Mouse (Mus musculus) heart, adult 11 months (tissue): ENCODE measurements at regions not wholly inside any gene's neighbourhood (a gene's known extent, or its start where the extent isn't known, plus 50 kb on each side); places are given as distances from the start of the nearest gene placed in this dataset.

Experiments used
- DNase-seq: peaks from one replicate; pipeline ENCODE4 v3.0.0; 2022

- peak; percentile 93 for DNase-seq
Measured at GRCm38 (mm10) chr1:61277170-61277710, 299.5 kb downstream of the Icos start.

DNA sequence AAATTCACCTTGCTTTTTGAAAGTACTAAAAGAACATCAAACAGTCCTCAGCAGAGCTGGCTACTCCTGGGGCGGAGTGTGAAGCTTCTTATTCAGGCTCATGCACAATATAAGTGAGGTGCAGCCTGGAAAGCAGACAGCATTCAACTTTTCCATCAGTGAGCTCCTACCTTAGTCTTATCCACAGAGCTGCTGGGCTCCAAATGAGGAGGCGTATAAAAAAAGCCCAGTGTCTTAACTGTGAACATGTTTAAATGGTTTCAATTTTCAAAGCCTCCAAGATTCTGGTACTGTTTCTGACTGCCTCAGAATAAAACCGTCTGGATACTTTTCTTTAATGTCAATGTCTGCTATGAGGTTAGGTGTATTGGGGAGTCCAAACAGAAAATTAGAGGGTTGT, 310.5 kb downstream of the Icos start:
- DNase-seq, result peak; percentile 39

GRCm38 (mm10) chr1:61288946-61289345, 311.2 kb downstream of the Icos start:
- DNase-seq, result peak; percentile 74

DNA sequence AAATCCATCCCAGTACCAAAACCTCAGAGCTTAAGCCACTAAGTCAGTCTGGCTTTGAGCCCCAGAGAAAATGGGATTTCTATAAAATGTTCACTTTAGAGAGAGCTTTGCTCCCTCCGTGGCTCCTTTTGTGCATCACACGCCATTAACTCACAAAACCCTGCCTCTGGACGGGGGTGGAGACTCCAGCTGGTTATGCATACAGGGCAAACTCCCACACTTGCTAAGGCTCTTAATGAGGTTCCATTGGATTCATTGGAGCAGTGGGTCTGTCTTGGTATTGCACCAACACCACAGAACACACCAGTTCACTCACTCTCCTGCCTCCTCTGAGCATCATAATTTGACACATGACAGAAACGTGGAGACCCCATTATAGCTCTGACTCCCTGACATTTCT, 311.8 kb downstream of the Icos start:
- DNase-seq, result peak; percentile 37

GRCm38 (mm10) chr1:61293106-61293505, 315.4 kb downstream of the Icos start:
- DNase-seq, result peak; percentile 64

DNA sequence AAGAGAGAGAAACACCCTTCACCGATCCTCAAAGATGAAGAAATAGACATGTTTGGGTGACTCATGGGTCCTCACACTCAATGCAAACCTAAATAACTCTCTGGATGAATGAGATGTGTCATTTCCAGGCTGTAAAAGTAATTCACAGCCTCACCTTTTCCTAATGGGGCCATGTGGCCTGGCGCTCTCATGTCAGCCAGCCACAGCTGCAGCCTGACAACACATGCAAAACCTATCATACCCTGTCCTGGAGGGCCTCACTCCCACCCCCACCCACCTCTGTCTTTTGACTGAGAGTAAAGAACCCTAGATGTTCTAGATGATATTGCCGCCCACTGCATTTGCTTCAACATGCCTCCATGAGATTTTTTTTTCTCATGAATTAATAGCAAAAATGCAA, 317.5 kb downstream of the Icos start:
- peak; percentile 97 for DNase-seq

DNA sequence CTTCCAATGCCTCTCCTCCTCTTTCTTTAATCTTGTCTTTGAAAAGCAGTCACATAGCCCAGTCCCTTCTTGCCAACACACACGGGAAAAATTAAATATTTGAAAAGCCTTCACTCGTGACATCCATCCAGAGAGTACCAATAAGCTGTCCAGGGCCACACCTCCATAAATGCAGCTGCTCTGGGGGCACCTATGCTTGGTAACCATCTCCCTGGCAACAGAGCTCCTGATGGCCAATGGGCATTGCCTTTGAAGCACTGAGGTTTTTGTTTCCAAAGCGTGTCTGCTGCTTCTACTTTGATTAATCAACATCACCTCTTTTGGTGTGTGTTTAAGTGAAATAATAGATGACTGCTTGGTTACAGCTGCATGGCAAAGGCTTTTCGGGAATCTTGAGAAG, 319.1 kb downstream of the Icos start:
- peak; percentile 78 for DNase-seq

- peak; percentile 41 for DNase-seq
Measured at GRCm38 (mm10) chr1:61297361-61297760, 319.6 kb downstream of the Icos start.

DNA sequence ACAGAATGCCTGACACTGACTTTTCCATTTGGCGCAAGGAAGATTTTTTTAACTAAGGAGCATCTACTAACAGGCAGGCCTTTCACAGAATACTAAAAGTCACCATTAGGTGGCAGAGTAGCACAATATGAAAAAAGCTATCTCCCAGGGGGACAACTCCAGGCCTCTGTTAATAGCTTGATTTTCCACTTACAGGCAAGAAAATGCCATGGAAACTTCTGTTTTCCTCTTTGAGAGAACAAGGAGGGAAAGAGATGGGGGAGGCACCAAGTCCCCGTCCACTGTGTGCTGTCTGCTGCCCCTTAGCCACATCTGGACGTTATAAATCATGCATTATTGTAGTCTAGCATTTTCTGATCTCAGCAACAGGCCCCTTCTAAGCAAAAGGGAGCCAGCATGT, 320.3 kb downstream of the Icos start:
- peak; percentile 90 for DNase-seq

DNA sequence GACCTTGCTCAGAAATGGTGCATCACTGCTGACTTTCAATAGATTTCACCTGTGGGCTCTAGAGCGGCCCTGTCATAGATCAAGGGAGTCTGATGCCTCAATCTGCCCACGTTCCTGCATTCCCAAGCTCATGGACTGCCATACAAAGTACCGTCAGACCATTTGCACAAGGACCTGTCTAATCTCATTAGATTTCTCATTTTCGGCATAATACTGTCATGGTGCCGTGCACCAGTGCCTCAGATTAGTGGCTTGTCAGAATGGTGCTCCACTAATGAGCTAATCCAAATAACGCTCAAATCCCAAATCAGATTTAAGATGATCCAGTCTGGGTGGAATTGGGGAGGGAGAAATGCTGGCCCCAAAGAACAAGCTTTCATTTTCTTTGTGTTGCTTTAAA, 321.1 kb downstream of the Icos start:
- peak; percentile 63 for DNase-seq

GRCm38 (mm10) chr1:61300491-61300890, 322.8 kb downstream of the Icos start:
- peak; percentile 71 for DNase-seq

GRCm38 (mm10) chr1:61301041-61302030, 323.6 kb downstream of the Icos start:
- DNase-seq, result peak; percentile 97

- DNase-seq, result peak; percentile 86
Measured at GRCm38 (mm10) chr1:61302570-61303071, 324.9 kb downstream of the Icos start.

GRCm38 (mm10) chr1:61306296-61306695, 328.6 kb downstream of the Icos start:
- DNase-seq, result peak; percentile 77

DNA sequence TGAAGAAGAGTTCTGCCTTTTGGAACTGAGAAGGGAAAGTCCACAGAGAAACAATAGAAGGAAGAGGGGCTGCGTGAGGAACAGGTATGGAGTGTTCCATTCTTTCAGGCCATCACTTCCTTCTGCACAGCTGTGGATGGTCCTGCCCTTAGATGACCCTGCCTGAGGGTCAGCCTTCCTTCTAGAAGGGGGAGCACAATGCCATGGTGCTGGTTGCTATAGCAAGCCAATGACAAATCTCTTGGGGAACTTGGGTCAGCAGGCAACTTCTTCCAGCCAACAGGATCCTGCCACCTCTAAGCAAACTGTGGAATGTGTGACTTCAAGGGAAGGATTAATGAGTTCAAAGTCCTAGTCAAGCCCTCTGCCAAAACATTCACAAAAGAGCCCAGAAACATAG, 329.1 kb upstream of the Pard3b start:
- peak; percentile 98 for DNase-seq

DNA sequence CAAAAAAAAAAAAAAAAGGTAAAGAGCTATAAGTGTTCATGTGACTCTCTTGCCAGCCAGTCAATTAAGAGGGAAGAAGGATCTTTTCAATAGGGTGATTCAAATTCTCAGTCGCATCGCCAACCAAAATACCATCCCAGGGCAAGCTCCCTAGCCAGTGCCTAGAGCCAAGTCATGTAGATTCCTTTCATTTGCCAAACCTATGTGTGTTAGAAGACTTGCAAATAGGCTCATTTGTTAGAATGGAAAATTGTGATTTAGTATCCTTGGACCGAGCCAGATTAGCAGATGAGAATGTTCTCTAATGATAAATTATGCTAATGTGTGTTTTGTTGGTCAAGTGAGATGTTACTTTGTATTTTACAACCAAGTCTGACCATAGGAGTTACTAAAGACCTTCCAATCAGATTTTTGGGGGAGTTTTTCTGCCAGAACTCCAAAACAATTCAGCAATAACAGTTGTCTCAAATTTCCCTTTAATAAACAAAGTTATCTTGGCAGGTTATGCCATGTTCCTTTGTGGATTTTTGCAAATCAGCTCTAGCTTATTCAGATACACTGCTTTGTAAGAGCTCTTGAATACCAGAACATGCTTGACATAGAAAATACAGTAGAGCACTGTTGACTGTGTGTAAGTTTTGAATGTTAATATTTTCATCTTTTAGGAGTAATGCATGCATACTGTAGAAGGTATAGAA, 328.4 kb upstream of the Pard3b start:
- DNase-seq, result no peak

GRCm38 (mm10) chr1:61310761-61311090, 327.9 kb upstream of the Pard3b start:
- peak; percentile 93 for DNase-seq

- peak; percentile 43 for DNase-seq
Measured at GRCm38 (mm10) chr1:61313196-61313595, 325.4 kb upstream of the Pard3b start.

DNA sequence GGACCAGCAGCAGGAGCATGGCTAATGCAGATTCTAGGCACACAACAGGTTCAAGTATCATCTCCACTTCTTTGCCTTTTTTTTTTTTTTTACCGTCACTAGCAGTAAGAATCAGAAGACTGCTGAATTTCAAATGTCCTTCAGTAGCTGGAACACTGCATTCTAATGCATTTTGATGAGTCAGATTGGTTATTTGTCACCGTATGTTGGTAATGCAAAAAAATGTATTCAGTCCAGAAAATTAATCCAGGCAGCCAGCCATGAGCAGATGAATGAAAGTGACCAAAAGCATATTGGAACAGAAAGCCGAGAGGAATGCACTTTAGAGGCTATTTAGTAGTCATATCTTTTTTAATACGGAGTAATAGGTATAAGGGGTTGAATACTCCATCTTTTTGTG, 322.4 kb upstream of the Pard3b start:
- no peak for DNase-seq

GRCm38 (mm10) chr1:61316736-61317135, 321.9 kb upstream of the Pard3b start:
- DNase-seq, result peak; percentile 95

DNA sequence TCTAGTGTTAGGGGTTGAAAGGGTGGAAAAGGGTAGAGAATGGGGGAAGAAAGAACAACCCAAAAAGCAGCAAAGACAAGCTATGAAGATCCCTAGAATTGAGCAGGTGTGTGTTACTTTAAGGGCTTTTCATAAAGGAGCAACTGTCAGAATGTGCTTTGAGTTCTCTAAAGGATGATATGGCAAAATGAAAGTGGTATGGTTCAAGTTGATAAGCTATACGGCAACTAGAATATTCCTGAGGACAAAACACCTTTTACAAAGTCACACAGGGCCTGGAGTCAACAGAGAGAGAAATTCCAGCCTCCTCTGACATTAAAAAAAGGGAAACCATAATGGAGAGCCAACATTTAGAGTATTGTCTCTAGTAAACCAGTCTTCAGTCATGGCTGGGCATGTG, 320.6 kb upstream of the Pard3b start:
- peak; percentile 6 for DNase-seq

DNA sequence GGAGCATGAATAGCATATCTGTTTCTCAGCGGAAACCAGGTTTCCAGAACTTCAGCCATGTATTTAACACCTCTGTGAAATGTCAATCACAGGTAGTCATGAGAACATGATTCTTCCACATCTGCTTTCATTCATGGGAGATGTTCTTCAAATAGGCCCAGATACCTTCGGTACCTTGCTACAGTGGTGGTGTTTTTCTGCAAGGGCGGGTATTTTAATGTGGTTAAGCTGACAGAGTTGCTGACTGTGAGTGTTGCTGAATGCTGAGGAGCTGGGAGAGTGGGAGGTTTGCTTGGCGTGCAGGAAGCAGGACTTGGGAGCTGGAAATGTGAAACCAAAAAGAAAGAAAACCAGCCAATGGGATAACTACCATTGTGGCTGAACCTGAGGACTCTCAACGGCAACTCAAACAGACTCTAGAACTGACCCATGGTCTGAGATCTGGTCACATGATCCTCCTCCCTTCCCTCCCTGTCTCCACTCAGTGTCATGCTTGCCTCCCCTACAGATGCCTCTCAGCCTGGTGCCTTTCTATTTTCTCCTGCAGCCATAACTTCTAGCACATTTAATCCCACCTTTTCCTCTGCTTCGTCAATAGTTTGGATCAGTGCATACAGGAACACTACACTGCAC, 317.0 kb upstream of the Pard3b start:
- no peak for DNase-seq

DNA sequence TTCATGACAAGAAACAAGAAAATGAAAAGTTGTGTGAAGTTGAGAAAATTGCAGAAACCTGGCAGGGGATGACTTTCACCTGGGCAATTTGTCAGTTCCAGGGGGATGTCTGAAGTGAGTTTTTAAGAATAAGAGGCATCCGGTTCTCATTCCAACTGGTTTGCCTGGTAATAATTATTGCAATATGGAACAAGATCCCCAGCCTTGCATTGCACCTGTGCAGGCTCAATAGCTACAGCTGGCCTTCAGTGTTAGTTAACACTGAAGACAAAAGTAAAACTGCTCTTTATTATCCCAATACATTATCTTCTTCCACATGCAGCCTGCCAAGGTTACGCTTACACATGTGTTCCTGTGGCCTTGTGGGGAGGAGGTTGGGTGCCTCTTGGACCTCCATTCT, 307.2 kb upstream of the Pard3b start:
- no peak for DNase-seq
